Mouse (Mus musculus) lung, embryonic 16.5 days (tissue): ENCODE results near the gene Lim2. TPM values are rescaled to one million over a fixed set of nuclear protein-coding genes. Genes with fewer than 3 reads are reported as not detected.

Source experiments
- ATAC-seq: fragments of 200-750 bp; cut with Nextera tagmentation; 2 replicates; pipeline ENCODE4 v1.8.0; 2017; ENCODE audit warnings: low read depth, mild to moderate bottlenecking, moderate library complexity
- H3K27ac ChIP-seq: fragments of 300-500 bp; sonication (generic); 2 replicates; pipeline ENCODE4 v1.5.1; 2014; ENCODE audit warnings: mild to moderate bottlenecking, control low read depth, low read length
- H3K27me3 ChIP-seq: fragments of 300-500 bp; sonication (generic); 2 replicates; pipeline ENCODE4 v1.6.1; 2014; ENCODE audit warnings: low read depth, low read length, mixed read lengths; ENCODE audit not compliant: control insufficient read depth, insufficient read depth
- H3K36me3 ChIP-seq: fragments of 300-500 bp; sonication (generic); 2 replicates; pipeline ENCODE4 v1.6.1; 2014; ENCODE audit warnings: low read length; ENCODE audit not compliant: control insufficient read depth, insufficient read depth
- H3K4me1 ChIP-seq: fragments of 300-500 bp; sonication (generic); replicated peaks from 2 replicates; pipeline ENCODE4 v1.6.1; 2014; ENCODE audit warnings: low read length, mixed read lengths; ENCODE audit not compliant: control insufficient read depth, insufficient read depth
- H3K4me2 ChIP-seq: fragments of 300-500 bp; sonication (generic); 2 replicates; pipeline ENCODE4 v1.6.1; 2014; ENCODE audit warnings: low read depth, low read length, control low read depth
- H3K4me3 ChIP-seq: fragments of 300-500 bp; sonication (generic); 2 replicates; pipeline ENCODE4 v1.5.1; 2014; ENCODE audit warnings: mild to moderate bottlenecking, low read length, control low read depth
- H3K9ac ChIP-seq: fragments of 300-500 bp; sonication (generic); 2 replicates; pipeline ENCODE4 v1.6.1; 2014; ENCODE audit warnings: low read length, control low read depth
- H3K9me3 ChIP-seq: fragments of 300-500 bp; sonication (generic); 2 replicates; pipeline ENCODE4 v1.6.1; 2016; ENCODE audit warnings: low read length; ENCODE audit not compliant: control insufficient read depth
- WGBS: fragments of 180-500 bp; shearing (Covaris S2); extraction: QIAGEN DNeasy Blood & Tissue Kit; methylation state at CpG from one replicate; pipeline ENCODE4 v1.1.7; 2014; 5-methylcytosine and 5-hydroxymethylcytosine counted together
- polyA plus RNA-seq: library from polyadenylated mRNA; unstranded; fragments of >200 nt; fragmentation: Nextera tagmentation; extraction: Ambion mirVana; gene quantifications from 2 replicates; pipeline ENCODE4 v1.2.1, GENCODE M21; 2015

The Lim2 gene
- polyA plus RNA-seq, 1 experiment from 2014 or later, result not detected

DNA sequence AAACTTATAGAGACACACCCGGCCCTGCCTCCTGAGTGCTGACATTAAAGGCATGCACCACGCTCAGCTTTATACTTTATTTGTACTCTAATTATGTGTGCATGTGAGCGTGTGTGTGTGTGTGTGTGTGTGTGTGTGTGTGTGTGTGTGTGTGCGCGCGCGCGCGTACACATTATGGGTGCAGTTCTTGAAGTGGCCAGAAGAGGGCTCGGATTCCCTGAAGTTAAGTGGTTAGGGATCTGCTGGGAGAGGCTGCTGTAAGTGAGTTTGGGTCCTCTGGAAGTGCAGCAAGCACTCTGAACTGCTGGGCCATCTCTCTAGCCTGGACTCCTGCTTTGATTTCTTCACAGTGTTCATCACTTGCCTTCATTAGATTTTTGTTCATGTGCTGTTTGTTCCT is 10.2 kb upstream of the Lim2 start:
- Histone ChIP-seq H3K9me3 (peaks cover 4% of the 10 kb centered on the region; the same call in 1 of the 2 replicates), H3K36me3 (no peaks in the 10 kb centered on the region), H3K27ac (no peak overlapping the region), H3K4me3 (no peak overlapping the region), H3K9ac (no peak overlapping the region), H3K4me1 (no peaks in the 10 kb centered on the region), H3K4me2 (no peak overlapping the region), H3K27me3 (no peaks in the 10 kb centered on the region)
- WGBS, result 82% methylated on average over 10 of the region's 10 CpGs
- ATAC-seq, result no peak

DNA sequence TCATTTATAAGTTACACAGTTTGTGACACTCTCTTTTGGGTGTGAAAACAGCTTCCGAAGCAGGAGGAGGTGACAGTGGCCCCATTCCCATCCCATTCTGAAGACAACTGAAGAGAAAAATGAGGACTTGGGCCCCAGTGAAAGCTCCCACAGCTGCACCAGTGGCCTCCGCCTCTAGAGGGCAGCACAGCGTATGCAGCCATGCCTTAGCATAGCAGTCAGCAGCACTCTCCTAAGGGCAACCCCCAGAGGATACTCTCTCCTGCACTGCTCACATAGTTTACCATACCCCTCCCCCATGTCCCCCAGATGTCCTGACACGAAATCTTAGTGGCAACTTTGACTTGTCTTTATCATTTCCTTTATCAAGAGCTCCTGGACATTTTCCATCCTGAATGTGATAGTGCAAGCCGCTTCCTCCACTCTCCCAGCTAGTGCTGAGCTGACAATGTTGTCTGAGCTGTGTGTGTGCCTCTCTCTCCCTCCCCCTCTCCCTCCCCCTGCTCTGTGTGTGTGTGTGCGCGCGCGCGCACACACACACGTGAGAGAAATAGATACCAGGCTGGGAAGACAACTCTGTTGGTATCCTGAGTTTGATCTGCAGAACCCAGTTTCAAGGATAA is 4.4 kb upstream of the Lim2 start:
- WGBS, result 12% methylated on average over 11 of the region's 11 CpGs
- ATAC-seq, result peak; percentile 86
- Histone ChIP-seq H3K9me3 (no peaks in the 10 kb centered on the region), H3K36me3 (no peaks in the 10 kb centered on the region), H3K9ac (no peak overlapping the region), H3K4me3 (no peak overlapping the region), H3K27me3 (no peaks in the 10 kb centered on the region), H3K4me2 (no peak overlapping the region; the same call in 1 of the 2 replicates), H3K4me1 (no peaks in the 10 kb centered on the region), H3K27ac (no peak overlapping the region)

DNA sequence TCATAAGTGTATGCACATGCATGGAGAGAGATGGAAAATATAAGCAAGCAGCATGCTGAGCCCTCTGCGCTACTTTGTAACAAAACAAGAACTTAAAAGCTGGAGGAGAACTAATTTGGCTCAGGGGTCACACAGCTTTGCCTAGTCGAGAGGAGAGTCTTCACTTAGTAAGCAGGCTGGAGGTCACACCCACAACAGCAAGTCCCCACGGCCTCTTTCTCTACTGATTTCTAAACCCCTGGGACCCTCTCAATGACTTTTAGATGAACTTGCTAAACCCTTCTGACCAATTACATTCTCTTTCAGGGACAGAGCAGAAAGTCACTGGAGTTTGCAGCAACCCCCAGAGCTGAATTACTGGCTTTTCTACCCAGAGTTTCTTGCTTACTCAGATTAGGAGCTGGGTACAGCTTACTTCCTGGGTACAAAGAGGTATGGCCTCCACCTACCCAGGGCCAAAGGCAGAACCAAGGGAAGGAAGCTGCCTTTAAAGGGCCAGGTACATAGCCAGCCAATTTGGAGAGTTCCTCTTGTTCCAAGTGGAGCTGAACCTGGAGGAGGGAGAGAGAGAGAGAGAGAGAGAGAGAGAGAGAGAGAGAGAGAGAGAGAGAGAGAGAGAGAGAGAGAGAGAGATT is 3.4 kb upstream of the Lim2 start:
- Histone ChIP-seq H3K27me3 (no peaks in the 10 kb centered on the region), H3K9me3 (no peaks in the 10 kb centered on the region), H3K4me2 (no peak overlapping the region), H3K4me3 (no peak overlapping the region), H3K4me1 (no peaks in the 10 kb centered on the region), H3K9ac (no peak overlapping the region), H3K36me3 (no peaks in the 10 kb centered on the region), H3K27ac (no peak overlapping the region)
- 52% methylated on average over 3 of the region's 3 CpGs for WGBS
- ATAC-seq, result no peak

DNA sequence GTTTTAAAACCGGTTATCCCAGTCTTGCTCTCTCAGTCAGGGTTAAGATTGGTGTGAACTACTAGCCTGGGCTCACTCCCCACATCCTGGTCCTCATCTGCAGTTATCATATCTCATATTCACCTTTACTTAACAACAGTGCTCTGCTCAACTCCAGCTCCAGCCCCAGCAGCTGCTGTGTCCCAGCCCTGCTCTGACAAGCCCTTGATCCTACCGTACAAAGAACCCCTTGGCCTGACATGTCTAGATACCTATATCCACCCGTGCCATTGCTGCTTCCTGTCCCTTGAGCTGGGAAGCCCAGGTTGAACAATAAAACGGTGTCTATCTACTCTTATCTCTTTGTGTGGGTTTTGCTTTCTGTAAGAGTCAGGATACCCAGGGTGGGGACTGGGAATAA is 2.0 kb downstream of the Lim2 start:
- no peak overlapping the region for H3K4me3 ChIP-seq
- no peak overlapping the region for H3K9ac ChIP-seq
- H3K27me3 ChIP-seq, result no peaks in the 10 kb centered on the region
- no peaks in the 10 kb centered on the region for H3K36me3 ChIP-seq
- no peak overlapping the region for H3K4me2 ChIP-seq
- H3K27ac ChIP-seq, result no peak overlapping the region
- H3K9me3 ChIP-seq, result no peaks in the 10 kb centered on the region
- no peak for ATAC-seq
- no peaks in the 10 kb centered on the region for H3K4me1 ChIP-seq
- WGBS, result 47% methylated on average over 4 of the region's 4 CpGs

DNA sequence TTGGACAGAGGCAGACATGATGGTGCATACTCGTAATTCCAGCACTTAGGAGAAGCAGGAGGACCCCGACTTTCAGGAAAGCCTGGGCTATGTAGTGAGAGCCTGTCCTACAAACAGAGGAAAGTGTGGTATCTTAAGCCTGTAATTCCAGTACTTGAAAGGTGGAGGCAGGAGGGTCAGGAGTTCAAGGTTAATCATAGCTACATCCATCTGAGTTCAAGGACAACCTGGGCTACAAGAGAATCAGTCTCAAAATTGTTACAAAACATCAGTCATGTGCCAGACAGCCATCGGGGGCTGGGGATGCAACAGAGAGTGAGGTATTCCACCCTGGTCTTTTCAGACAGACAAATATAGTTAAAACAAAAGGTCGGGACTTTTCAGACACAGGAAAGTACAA is 5.4 kb downstream of the Lim2 start:
- H3K9me3 ChIP-seq, result no peaks in the 10 kb centered on the region
- H3K27ac ChIP-seq, result no peak overlapping the region
- ATAC-seq, result no peak
- WGBS, result 62% methylated on average over 4 of the region's 4 CpGs
- no peaks in the 10 kb centered on the region for H3K27me3 ChIP-seq
- H3K4me2 ChIP-seq, result no peak overlapping the region
- no peaks in the 10 kb centered on the region for H3K4me1 ChIP-seq
- no peak overlapping the region for H3K9ac ChIP-seq
- H3K36me3 ChIP-seq, result no peaks in the 10 kb centered on the region
- H3K4me3 ChIP-seq, result no peak overlapping the region

DNA sequence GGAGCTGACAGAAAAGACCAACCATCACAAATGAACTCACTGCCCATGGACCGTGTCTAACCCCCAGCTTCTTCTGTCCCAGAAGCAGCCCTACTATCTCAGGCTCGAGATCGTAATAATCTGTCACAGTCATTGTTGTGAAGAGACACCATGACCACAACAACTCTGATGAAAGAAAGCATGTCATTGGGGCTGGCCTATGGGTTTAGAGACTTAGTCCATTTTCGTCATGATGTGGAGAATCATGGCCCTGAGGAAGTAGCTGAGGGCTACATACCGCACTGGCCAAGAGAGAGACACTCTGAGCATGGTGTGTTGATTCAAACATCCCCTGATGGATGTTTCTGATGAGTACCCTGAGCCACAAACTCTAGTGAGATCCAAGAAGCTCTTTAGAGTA is 7.2 kb downstream of the Lim2 start:
- WGBS, result 83% methylated on average over 5 of the region's 5 CpGs
- Histone ChIP-seq H3K9ac (no peak overlapping the region), H3K4me2 (no peak overlapping the region), H3K36me3 (no peaks in the 10 kb centered on the region), H3K4me3 (no peak overlapping the region), H3K27me3 (no peaks in the 10 kb centered on the region), H3K4me1 (no peaks in the 10 kb centered on the region), H3K9me3 (no peaks in the 10 kb centered on the region), H3K27ac (no peak overlapping the region)
- no peak for ATAC-seq

DNA sequence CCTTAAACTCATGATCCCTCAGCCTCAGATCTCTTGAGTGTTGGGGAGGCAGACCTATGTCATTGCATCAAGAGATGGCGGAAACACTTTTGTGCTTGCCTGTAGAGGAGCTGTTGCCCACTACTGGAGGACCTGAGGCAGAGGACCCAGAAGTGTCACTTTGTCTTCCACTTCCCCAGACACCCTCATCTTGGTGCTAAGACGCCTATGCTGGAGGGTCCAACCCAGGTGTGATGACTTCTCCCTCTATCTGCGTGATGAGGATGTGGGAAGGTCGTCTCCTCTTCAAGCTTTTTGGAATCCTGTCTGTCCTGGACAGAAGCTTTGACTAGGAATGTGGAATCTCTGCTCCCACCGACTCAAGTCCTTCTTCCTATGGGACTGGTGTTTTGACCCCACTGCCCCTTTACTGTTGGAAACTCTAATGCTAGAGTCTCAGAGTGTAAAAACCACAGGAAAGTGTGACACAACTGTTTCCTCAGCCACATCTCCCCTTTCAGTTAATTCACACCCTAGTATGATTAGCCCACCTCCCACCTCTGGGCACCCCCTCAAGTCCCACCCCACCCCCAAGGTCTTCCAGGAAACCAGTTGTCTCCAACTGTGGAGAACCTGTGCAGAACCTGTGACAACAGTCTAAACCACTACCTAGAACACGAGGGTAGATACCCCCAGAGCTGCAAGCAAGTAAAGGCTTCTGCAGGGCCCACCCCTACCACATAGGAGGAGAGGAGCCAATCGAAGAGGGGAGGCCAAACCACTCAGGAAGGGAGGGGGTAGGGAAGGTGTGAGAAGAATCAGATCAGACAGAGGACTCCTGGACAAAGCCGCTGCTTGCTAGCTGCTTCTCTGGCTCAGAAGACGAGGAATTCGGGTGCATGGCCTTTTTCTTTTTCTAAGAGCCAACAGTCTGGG is 9.1 kb downstream of the Lim2 start, which contains the start of gene Nkg7:
TSS of gene Nkg7 (plus strand) at position 733 of the 915 bp plus-strand sequence.
- Histone ChIP-seq H3K27ac (no peak within 1 kb of the TSS), H3K4me3 (no peak within 1 kb of the TSS), H3K9ac (no peak within 1 kb of the TSS), H3K36me3 (no peaks in the 10 kb centered on the region), H3K27me3 (no peaks in the 10 kb centered on the region), H3K4me2 (no peak within 1 kb of the TSS), H3K4me1 (no peaks in the 10 kb centered on the region), H3K9me3 (no peaks in the 10 kb centered on the region)
- 60% methylated on average over 10 of the region's 10 CpGs for WGBS
- no peak for ATAC-seq

DNA sequence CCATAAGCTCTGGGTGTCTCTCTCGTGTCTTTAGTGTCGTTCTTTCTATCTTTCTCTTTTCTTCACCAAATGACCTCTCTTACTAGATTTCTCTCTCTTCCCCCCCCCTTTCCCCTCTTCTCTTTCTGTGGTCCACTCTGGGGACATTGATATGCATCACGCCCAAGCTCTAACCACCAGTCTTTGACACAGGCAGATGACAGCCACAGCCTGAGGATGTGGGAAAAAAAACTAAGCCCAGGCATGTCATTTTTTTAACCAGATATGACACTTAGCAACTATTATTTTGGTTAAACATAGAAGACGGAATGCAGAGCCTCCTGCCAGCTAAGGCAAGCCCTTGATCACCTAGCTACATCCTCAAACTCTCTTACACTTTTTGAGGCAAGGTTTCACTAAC is 11.1 kb downstream of the Lim2 start:
- Histone ChIP-seq H3K9ac (no peak overlapping the region), H3K4me2 (no peak overlapping the region), H3K36me3 (no peaks in the 10 kb centered on the region), H3K27ac (no peak overlapping the region), H3K9me3 (no peaks in the 10 kb centered on the region), H3K4me3 (no peak overlapping the region), H3K4me1 (peaks cover 8% of the 10 kb centered on the region; the same call in 1 of the 2 replicates), H3K27me3 (no peaks in the 10 kb centered on the region)
- no peak for ATAC-seq
- WGBS, result 60% methylated on average over 4 of the region's 4 CpGs

DNA sequence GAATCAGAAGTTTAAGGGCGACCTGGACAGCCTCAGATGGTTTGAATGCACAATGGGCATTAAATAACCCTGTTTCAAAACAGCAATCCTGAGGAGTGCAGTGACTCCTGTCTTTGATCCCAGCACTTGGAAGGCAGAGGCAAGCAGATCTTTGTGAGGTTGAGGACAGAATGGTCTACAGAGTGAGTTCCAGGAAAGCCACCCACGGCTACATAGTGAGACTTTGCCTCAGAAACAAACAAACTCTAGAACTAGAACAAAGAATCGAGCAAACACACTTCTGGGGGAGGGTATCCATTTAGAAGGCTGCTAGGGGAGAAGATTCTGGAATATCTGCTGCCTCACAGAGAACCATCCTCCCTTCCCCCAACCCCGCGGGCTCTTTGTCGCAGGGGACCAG is 13.0 kb downstream of the Lim2 start, which contains the start of gene Cldnd2:
TSS of gene Cldnd2 (plus strand) at position 301 of the 400 bp plus-strand sequence.
- WGBS, result 77% methylated on average over 6 of the region's 6 CpGs

More for the DNA sequence above, 13.0 kb downstream of the Lim2 start, which contains the start of gene Cldnd2:
- Histone ChIP-seq H3K27me3 (no peaks in the 10 kb centered on the region), H3K9me3 (no peaks in the 10 kb centered on the region), H3K4me3 (no peak within 1 kb of the TSS), H3K9ac (no peak within 1 kb of the TSS), H3K36me3 (no peaks in the 10 kb centered on the region), H3K4me2 (no peak within 1 kb of the TSS), H3K27ac (no peak within 1 kb of the TSS), H3K4me1 (peaks cover 18% of the 10 kb centered on the region)
- no peak for ATAC-seq
